Mouse (Mus musculus) kidney, embryonic 14.5 days (tissue): ENCODE data around the gene Sbp. TPM values are rescaled to one million over a fixed set of nuclear protein-coding genes. Genes with fewer than 3 reads are reported as not detected.

ENCODE experiments used
- ATAC-seq: fragments of 200-750 bp; cut with Nextera tagmentation; 2 replicates; pipeline ENCODE4 v1.8.0; 2017; ENCODE audit warnings: moderate number of reproducible peaks, mild to moderate bottlenecking, moderate TSS enrichment, moderate library complexity; ENCODE audit not compliant: low FRiP score, low TSS enrichment
- H3K27ac ChIP-seq: fragments of 300-500 bp; sonication (generic); 2 replicates; pipeline ENCODE4 v1.5.1; 2014; ENCODE audit warnings: low read depth, mild to moderate bottlenecking, low read length, moderate library complexity, mixed read lengths
- H3K27me3 ChIP-seq: fragments of 300-500 bp; sonication (generic); 2 replicates; pipeline ENCODE4 v1.6.1; 2014; ENCODE audit warnings: mild to moderate bottlenecking, low read length; ENCODE audit not compliant: control insufficient read depth, insufficient read depth
- H3K36me3 ChIP-seq: fragments of 300-500 bp; sonication (generic); 2 replicates; pipeline ENCODE4 v1.6.1; 2014; ENCODE audit warnings: low read length, mixed read lengths; ENCODE audit not compliant: control insufficient read depth, insufficient read depth
- H3K4me1 ChIP-seq: fragments of 300-500 bp; sonication (generic); 2 replicates; pipeline ENCODE4 v1.6.1; 2014; ENCODE audit warnings: low read length, mixed read lengths; ENCODE audit not compliant: control insufficient read depth, insufficient read depth
- H3K4me2 ChIP-seq: fragments of 300-500 bp; sonication (generic); replicated peaks from 2 replicates; pipeline ENCODE4 v1.6.1; 2014; ENCODE audit warnings: low read depth, mild to moderate bottlenecking, low read length
- H3K4me3 ChIP-seq: fragments of 300-500 bp; sonication (generic); 2 replicates; pipeline ENCODE4 v1.5.1; 2014; ENCODE audit warnings: mild to moderate bottlenecking, low read length
- H3K9ac ChIP-seq: fragments of 300-500 bp; sonication (generic); 2 replicates; pipeline ENCODE4 v1.6.1; 2014; ENCODE audit warnings: low read depth, mild to moderate bottlenecking, low read length, moderate library complexity
- H3K9me3 ChIP-seq: fragments of 300-500 bp; sonication (generic); 2 replicates; pipeline ENCODE4 v1.6.1; 2016; ENCODE audit warnings: low read length; ENCODE audit not compliant: control insufficient read depth
- WGBS: fragments of 180-500 bp; shearing (Covaris S2); extraction: QIAGEN DNeasy Blood & Tissue Kit; methylation state at CpG from one replicate; pipeline ENCODE4 v1.1.7; 2014; 5-methylcytosine and 5-hydroxymethylcytosine counted together
- polyA plus RNA-seq: library from polyadenylated mRNA; unstranded; fragments of >200 nt; fragmentation: Nextera tagmentation; extraction: Ambion mirVana; gene quantifications from 2 replicates; pipeline ENCODE4 v1.2.1, GENCODE M21; 2014

Sbp gene
- polyA plus RNA-seq, 1 experiment from 2014 or later = not detected

DNA sequence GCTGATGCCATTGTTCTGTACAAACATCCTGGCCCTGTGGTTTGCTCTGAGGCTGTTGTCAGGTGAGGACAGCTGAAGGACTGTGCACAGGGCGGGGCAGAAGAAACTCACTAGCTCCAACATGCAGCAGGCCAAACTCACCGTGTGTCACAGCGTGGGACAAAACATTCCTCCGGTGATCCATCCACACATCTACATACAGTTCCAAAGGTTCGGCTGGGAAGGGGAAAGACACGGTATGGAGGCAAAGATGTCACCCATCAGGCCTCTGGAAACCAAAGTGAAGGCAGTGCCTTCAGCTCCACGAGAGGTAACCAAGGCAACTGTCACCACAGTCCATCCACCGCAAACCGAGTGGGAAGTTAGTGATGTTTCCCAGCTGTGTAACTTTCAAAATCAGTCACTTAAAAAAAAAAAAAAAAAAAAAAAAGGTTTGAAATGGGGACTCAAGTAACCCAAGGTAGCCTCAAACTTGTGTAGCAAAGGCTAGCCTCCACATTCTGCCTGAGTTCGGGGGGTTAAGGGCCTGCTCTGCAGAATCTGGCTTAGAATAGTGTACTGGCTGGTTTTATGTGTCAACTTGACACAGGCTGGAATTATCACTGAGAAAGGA is 38.9 kb downstream of the Sbp start, which contains the start of gene Prss30:
Prss30 (minus strand) TSS at position 270 of the 613 bp plus-strand sequence.
- H3K9ac ChIP-seq = no peak within 1 kb of the TSS
- no peaks in the 10 kb centered on the region for H3K27me3 ChIP-seq
- H3K4me3 ChIP-seq = no peak within 1 kb of the TSS
- H3K4me2 ChIP-seq = no peak within 1 kb of the TSS
- no peak for ATAC-seq
- WGBS = 65% methylated on average over 10 of the region's 10 CpGs
- H3K9me3 ChIP-seq = no peaks in the 10 kb centered on the region
- no peaks in the 10 kb centered on the region for H3K4me1 ChIP-seq
- no peak within 1 kb of the TSS for H3K27ac ChIP-seq
- no peaks in the 10 kb centered on the region for H3K36me3 ChIP-seq

GRCm38 (mm10) chr17:23982912-23983311 is 41.4 kb downstream of the Sbp start:
- Histone ChIP-seq H3K9ac (no peak overlapping the region), H3K27ac (no peak overlapping the region), H3K9me3 (no peaks in the 10 kb centered on the region), H3K36me3 (no peaks in the 10 kb centered on the region), H3K4me1 (no peaks in the 10 kb centered on the region), H3K4me2 (no peak overlapping the region), H3K27me3 (no peaks in the 10 kb centered on the region), H3K4me3 (no peak overlapping the region)
- 48% methylated on average over 4 of the region's 4 CpGs for WGBS
- ATAC-seq = no peak

- Histone ChIP-seq H3K36me3 (no peaks in the 10 kb centered on the region), H3K27me3 (no peaks in the 10 kb centered on the region), H3K4me3 (no peak overlapping the region), H3K27ac (no peak overlapping the region), H3K9ac (no peak overlapping the region), H3K4me1 (no peaks in the 10 kb centered on the region), H3K4me2 (no peak overlapping the region), H3K9me3 (no peaks in the 10 kb centered on the region)
- no peak for ATAC-seq
- 90% methylated on average over 1 of the region's 1 CpGs for WGBS
Observed at GRCm38 (mm10) chr17:23984989-23985388, 43.5 kb downstream of the Sbp start.

GRCm38 (mm10) chr17:23989802-23990201 is 48.3 kb downstream of the Sbp start:
- H3K4me1 ChIP-seq = no peaks in the 10 kb centered on the region
- 60% methylated on average over 2 of the region's 2 CpGs for WGBS
- no peak overlapping the region for H3K27ac ChIP-seq
- H3K4me2 ChIP-seq = no peak overlapping the region
- no peak overlapping the region for H3K9ac ChIP-seq
- H3K27me3 ChIP-seq = no peaks in the 10 kb centered on the region
- H3K36me3 ChIP-seq = no peaks in the 10 kb centered on the region
- ATAC-seq = no peak
- no peak overlapping the region for H3K4me3 ChIP-seq
- no peaks in the 10 kb centered on the region for H3K9me3 ChIP-seq

- WGBS = 42% methylated on average over 9 of the region's 9 CpGs
Observed at GRCm38 (mm10) chr17:23992789-23993553, 51.5 kb downstream of the Sbp start.

GRCm38 (mm10) chr17:23993559-23994428 is 52.3 kb downstream of the Sbp start:
- Histone ChIP-seq H3K9ac (peak overlapping the region; percentile 56), H3K4me2 (peak overlapping the region; percentile 42), H3K36me3 (no peaks in the 10 kb centered on the region), H3K9me3 (no peaks in the 10 kb centered on the region), H3K27ac (no peak overlapping the region), H3K4me1 (no peaks in the 10 kb centered on the region), H3K4me3 (no peak overlapping the region; the same call in 1 of the 2 replicates), H3K27me3 (no peaks in the 10 kb centered on the region)
- ATAC-seq = peak; percentile 82
- WGBS = 10% methylated on average over 31 of the region's 31 CpGs

More at GRCm38 (mm10) chr17:23992789-23993553, 51.5 kb downstream of the Sbp start:
- ATAC-seq = peak; percentile 60
- Histone ChIP-seq H3K4me2 (peak overlapping the region; percentile 42), H3K9ac (no peak overlapping the region), H3K4me1 (no peaks in the 10 kb centered on the region), H3K27me3 (no peaks in the 10 kb centered on the region), H3K9me3 (no peaks in the 10 kb centered on the region), H3K4me3 (no peak overlapping the region; the same call in 1 of the 2 replicates), H3K27ac (no peak overlapping the region), H3K36me3 (no peaks in the 10 kb centered on the region)

- H3K36me3 ChIP-seq = no peaks in the 10 kb centered on the region
- no peak overlapping the region for H3K4me2 ChIP-seq
- no peaks in the 10 kb centered on the region for H3K4me1 ChIP-seq
- no peak overlapping the region for H3K4me3 ChIP-seq
- ATAC-seq = no peak
- no peaks in the 10 kb centered on the region for H3K27me3 ChIP-seq
- no peak overlapping the region for H3K27ac ChIP-seq
- 85% methylated on average over 7 of the region's 7 CpGs for WGBS
- H3K9ac ChIP-seq = no peak overlapping the region
- H3K9me3 ChIP-seq = no peaks in the 10 kb centered on the region
Observed at GRCm38 (mm10) chr17:23994667-23995066, 53.2 kb downstream of the Sbp start.
